Mouse (Mus musculus) midbrain, embryonic 15.5 days (tissue): ENCODE measurements around the gene Syvn1. TPM values are rescaled to one million over a fixed set of nuclear protein-coding genes. Genes with fewer than 3 reads are reported as not detected.
A peak's percentile ranks its signal among the peaks of the same experiment; 100 is the strongest.

ENCODE experiments used
- ATAC-seq: fragments of 200-750 bp; cut with Nextera tagmentation; replicated peaks from 2 replicates; pipeline ENCODE4 v1.8.0; 2017; ENCODE audit warnings: moderate TSS enrichment
- H3K27ac ChIP-seq: fragments of 300-500 bp; sonication (generic); 2 replicates; pipeline ENCODE4 v1.5.1; 2015; ENCODE audit warnings: mild to moderate bottlenecking, inconsistent platforms
- H3K27me3 ChIP-seq: fragments of 300-500 bp; sonication (generic); replicated peaks from 2 replicates; pipeline ENCODE4 v1.6.1; 2015; ENCODE audit warnings: inconsistent platforms
- H3K36me3 ChIP-seq: fragments of 300-500 bp; sonication (generic); replicated peaks from 2 replicates; pipeline ENCODE4 v1.6.1; 2015; ENCODE audit warnings: inconsistent platforms
- H3K4me1 ChIP-seq: fragments of 300-500 bp; sonication (generic); 2 replicates; pipeline ENCODE4 v1.6.1; 2015; ENCODE audit warnings: inconsistent platforms
- H3K4me2 ChIP-seq: fragments of 300-500 bp; sonication (generic); 2 replicates; pipeline ENCODE4 v1.6.1; 2015; ENCODE audit warnings: inconsistent platforms, mild to moderate bottlenecking, moderate library complexity
- H3K4me3 ChIP-seq: fragments of 300-500 bp; sonication (generic); 2 replicates; pipeline ENCODE4 v1.5.1; 2015; ENCODE audit warnings: mild to moderate bottlenecking, inconsistent platforms
- H3K9ac ChIP-seq: fragments of 300-500 bp; sonication (generic); 2 replicates; pipeline ENCODE4 v1.6.1; 2015; ENCODE audit warnings: mild to moderate bottlenecking, inconsistent platforms
- H3K9me3 ChIP-seq: fragments of 300-500 bp; sonication (generic); 2 replicates; pipeline ENCODE4 v1.6.1; 2016; ENCODE audit warnings: inconsistent platforms
- WGBS: fragments of 180-500 bp; shearing (Covaris S2); methylation state at CpG from one replicate; pipeline ENCODE4 v1.1.7; 2015; ENCODE audit warnings: mixed read lengths; 5-methylcytosine and 5-hydroxymethylcytosine counted together
- polyA plus RNA-seq: library from polyadenylated mRNA; unstranded; fragments of >200 nt; fragmentation: Nextera tagmentation; extraction: Ambion mirVana; gene quantifications from 2 replicates; pipeline ENCODE4 v1.2.1, GENCODE M21; 2015

Syvn1 gene
- polyA plus RNA-seq, 1 experiment from 2014 or later = 39.3 TPM

DNA sequence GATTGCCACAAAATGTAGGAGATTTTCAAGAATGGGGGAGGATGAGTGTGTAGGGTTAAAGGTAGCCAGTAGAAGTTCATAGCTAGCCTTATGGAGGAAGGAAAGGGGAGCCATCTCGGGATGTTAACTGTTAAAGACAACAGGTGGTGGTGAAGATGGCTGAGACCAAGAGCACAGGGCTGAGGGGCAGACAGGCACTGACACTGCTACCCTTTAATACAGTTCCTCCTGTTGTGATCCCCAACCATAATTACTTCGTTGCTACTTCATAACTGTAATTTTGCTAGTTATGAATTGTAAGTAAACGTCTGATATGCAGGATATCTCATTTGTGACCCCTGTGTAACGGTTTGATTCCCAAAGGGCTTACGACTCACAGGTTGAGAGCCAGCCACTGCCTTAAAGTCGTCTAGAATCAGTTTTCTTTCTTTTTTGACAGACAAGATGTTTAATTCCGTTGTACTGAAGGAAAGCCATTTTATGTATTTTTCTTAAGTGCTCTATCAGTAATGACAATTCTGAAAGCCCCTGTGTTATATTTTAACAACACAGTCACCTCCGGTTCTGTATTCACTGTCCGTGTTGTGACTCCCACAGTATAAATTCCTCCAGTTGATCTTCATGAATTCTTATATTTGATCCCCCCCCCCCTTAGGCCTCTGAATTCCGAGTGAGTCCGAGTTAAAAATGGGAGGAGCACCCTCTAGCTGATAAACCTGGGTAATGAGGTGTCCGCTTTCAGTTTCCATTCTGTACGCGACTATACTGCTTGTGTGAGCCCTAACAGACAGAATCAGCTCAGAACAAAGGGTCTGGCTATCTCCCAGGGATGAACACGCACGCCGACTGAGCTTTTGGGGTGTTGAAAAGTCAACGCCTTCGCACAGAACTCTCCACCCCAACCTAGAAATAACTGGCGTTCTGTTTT is 746 bp upstream of the Syvn1 start:
- Histone ChIP-seq H3K4me2 (peak overlapping the region; percentile 84), H3K27me3 (no peaks in the 10 kb centered on the region), H3K4me3 (peak overlapping the region; percentile 94), H3K9ac (peak overlapping the region; percentile 76), H3K9me3 (no peaks in the 10 kb centered on the region), H3K4me1 (peaks cover 31% of the 10 kb centered on the region), H3K27ac (peak overlapping the region; percentile 99), H3K36me3 (peaks cover 24% of the 10 kb centered on the region)
- peak; percentile 62 for ATAC-seq
- WGBS = 20% methylated on average over 20 of the region's 20 CpGs

DNA sequence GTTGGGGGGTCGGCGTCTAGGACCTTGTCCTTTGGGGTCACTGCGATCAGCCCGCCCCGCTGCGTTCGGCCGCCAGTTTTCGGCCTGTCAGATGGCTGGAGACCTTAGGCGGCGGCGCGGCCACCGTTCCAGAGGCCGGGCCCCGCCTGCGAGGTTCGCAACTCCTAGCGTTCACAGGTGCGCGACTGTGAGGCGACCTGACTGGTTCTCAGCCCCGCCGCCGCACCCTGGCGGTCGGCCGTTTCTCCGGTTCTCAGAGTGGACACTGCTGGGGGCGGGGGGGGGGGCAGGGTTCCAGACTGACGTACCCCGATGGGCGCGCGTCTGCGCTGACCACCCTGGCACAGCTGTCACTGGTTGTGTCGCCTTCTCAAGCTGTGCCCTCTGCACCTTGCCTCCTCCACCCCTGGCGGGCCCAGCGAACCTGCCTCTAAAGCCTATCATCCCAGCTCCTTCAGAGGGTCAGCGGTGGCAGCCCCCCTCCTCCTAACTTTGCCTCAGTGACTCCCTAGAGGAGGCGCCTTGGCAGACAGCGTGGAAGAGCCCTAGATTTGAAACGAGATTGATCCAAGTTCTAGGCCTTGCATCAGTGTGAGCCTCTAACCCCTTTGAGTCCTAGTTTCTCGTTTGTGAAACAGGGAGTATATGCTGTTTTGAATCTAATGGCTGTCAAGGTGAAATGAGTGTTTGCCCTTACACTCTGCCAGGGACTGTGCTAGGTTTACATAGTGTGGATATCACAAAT is 950 bp downstream of the Syvn1 start:
- peak; percentile 12; the same call in 1 of the 2 replicates for ATAC-seq
- 2% methylated on average over 37 of the region's 44 CpGs for WGBS
- Histone ChIP-seq H3K9me3 (no peaks in the 10 kb centered on the region), H3K4me1 (peaks cover 31% of the 10 kb centered on the region), H3K4me3 (peak overlapping the region; percentile 94), H3K36me3 (peaks cover 41% of the 10 kb centered on the region), H3K27ac (peak overlapping the region; percentile 99), H3K27me3 (no peaks in the 10 kb centered on the region), H3K4me2 (peak overlapping the region; percentile 84), H3K9ac (peak overlapping the region; percentile 79)

DNA sequence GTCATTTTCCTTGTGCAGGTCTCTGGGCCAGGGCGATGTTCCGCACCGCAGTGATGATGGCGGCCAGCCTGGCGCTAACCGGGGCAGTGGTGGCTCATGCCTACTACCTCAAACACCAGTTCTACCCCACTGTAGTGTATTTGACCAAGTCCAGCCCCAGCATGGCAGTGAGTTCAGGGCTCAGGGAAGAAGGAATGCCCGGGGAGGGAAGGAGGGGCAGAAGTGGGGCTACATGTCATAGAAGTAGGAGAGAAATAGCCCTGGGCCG is 1.5 kb downstream of the Syvn1 start:
- ATAC-seq = no peak
- H3K27ac ChIP-seq = no peak overlapping the region
- peak overlapping the region; percentile 79 for H3K9ac ChIP-seq
- no peaks in the 10 kb centered on the region for H3K27me3 ChIP-seq
- peak overlapping the region; percentile 84 for H3K4me2 ChIP-seq
- peaks cover 31% of the 10 kb centered on the region for H3K4me1 ChIP-seq
- peak overlapping the region; percentile 94 for H3K4me3 ChIP-seq
- WGBS = 89% methylated on average over 8 of the region's 8 CpGs
- H3K9me3 ChIP-seq = no peaks in the 10 kb centered on the region
- peaks cover 46% of the 10 kb centered on the region for H3K36me3 ChIP-seq

DNA sequence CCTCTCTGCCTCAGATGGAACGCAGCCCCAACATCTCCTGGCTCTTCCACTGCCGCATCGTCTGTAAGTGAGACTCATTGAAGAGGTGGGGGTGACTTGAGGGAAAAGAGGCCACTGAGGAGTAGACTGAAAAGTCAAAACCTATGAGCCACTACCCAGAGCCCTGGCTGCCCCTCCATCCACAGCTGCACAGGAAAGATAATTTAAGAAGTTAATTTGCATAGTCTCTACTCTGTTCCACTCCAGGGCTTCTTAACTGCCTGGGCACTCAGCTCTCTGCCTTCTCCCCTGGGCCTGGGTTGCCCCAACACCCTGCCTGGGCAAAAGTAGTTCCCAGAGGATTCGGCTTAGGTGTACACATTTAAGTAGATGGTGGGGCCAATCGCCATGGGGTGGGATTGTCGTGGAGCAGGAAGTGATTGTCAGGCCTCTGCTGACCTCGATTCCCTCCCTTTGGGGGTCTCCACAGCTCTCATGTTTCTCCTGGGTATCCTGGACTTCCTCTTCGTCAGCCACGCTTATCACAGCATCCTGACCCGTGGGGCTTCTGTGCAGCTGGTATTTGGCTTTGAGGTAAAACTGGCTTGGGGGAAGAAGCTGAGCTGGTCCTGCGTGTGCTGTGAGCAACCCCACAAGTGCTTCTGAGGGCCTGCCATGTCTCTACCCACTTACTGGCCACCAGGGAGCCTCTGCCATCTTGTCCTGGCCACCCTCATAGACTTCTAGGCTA is 2.5 kb downstream of the Syvn1 start:
- H3K9ac ChIP-seq = no peak overlapping the region
- 93% methylated on average over 11 of the region's 11 CpGs for WGBS
- H3K27ac ChIP-seq = no peak overlapping the region
- peaks cover 31% of the 10 kb centered on the region for H3K4me1 ChIP-seq
- no peak for ATAC-seq
- no peak overlapping the region for H3K4me3 ChIP-seq
- no peak overlapping the region for H3K4me2 ChIP-seq
- H3K9me3 ChIP-seq = no peaks in the 10 kb centered on the region
- peaks cover 56% of the 10 kb centered on the region for H3K36me3 ChIP-seq
- H3K27me3 ChIP-seq = no peaks in the 10 kb centered on the region

- WGBS = 90% methylated on average over 7 of the region's 7 CpGs
- H3K4me1 ChIP-seq = peaks cover 31% of the 10 kb centered on the region
- no peak overlapping the region for H3K27ac ChIP-seq
- no peaks in the 10 kb centered on the region for H3K27me3 ChIP-seq
- no peaks in the 10 kb centered on the region for H3K9me3 ChIP-seq
- no peak for ATAC-seq
- peaks cover 64% of the 10 kb centered on the region for H3K36me3 ChIP-seq
- no peak overlapping the region for H3K4me2 ChIP-seq
- H3K9ac ChIP-seq = no peak overlapping the region
- no peak overlapping the region for H3K4me3 ChIP-seq
These were observed 6.1 kb downstream of the Syvn1 start for GRCm38 (mm10) chr19:6052516-6052915.

- WGBS = 88% methylated on average over 5 of the region's 5 CpGs
- H3K36me3 ChIP-seq = peaks cover 53% of the 10 kb centered on the region
- peaks cover 22% of the 10 kb centered on the region for H3K4me1 ChIP-seq
- no peak overlapping the region for H3K27ac ChIP-seq
- no peak overlapping the region for H3K9ac ChIP-seq
- H3K27me3 ChIP-seq = no peaks in the 10 kb centered on the region
- H3K4me2 ChIP-seq = no peak overlapping the region
- ATAC-seq = no peak
- no peaks in the 10 kb centered on the region for H3K9me3 ChIP-seq
- H3K4me3 ChIP-seq = no peak overlapping the region
These were observed 7.9 kb downstream of the Syvn1 start for GRCm38 (mm10) chr19:6054296-6054695.

- Histone ChIP-seq H3K4me2 (peak overlapping the region; percentile 82), H3K27ac (no peak overlapping the region), H3K9me3 (no peaks in the 10 kb centered on the region), H3K4me3 (peak overlapping the region; percentile 66), H3K36me3 (peaks cover 29% of the 10 kb centered on the region), H3K27me3 (no peaks in the 10 kb centered on the region), H3K9ac (peak overlapping the region; percentile 81; the same call in 1 of the 2 replicates), H3K4me1 (peaks cover 28% of the 10 kb centered on the region)
- no peak for ATAC-seq
- 56% methylated on average over 4 of the region's 4 CpGs for WGBS
These were observed 10.3 kb downstream of the Syvn1 start for GRCm38 (mm10) chr19:6056696-6057095.

DNA sequence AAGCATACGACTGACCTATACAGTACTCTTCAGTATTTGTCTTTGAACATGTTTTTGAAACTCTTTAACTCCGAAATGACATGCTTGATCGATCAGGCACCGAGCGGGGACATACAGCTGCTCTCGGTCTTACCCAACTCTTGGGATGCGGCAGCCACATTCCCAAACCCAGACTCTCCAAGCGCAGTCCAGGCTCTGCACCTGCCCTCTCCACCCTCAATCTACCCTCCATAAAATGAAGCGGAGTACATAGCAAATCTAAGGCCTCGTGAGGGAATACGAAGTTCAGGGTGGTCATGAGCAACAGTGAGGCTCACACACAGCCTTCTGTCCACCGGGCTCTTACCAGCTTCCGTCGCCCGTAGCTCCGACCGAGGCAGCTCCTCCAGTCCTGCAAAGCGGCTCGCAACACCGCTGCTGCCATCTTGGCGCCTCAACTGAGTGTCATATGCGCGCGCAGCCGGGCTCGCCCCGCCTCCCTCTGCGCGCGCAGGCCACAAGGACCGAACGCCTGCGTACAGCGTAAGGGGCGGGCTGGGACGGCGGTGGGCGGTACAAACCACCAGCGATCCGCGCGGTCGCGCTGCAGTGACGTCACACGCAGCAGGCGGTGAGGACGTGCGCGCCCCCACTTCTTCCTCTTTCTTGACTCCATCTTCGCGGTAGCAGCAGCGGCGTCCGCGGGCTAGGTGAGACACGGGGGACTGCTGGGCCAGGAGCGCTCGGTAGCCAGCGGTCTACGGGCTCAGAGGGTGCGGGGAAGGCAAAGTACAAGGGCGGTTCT is 11.1 kb downstream of the Syvn1 start, which contains the start of the genes Mrpl49 and Fau:
Gene Mrpl49 (minus strand): TSS at position 473 of the 784 bp plus-strand sequence.
Gene Fau (plus strand): TSS at position 532 of the 784 bp plus-strand sequence.
- H3K4me1 ChIP-seq = peaks cover 37% of the 10 kb centered on the region
- no peaks in the 10 kb centered on the region for H3K9me3 ChIP-seq
- H3K4me2 ChIP-seq = peak within 1 kb of the TSS; percentile 82
- WGBS = under 1% methylated on average over 63 of the region's 63 CpGs
- H3K4me3 ChIP-seq = peak within 1 kb of the TSS; percentile 66
- peak within 1 kb of the TSS; percentile 81 for H3K9ac ChIP-seq
- peaks cover 21% of the 10 kb centered on the region for H3K36me3 ChIP-seq
- no peaks in the 10 kb centered on the region for H3K27me3 ChIP-seq
- peak; percentile 87 for ATAC-seq
- H3K27ac ChIP-seq = peak within 1 kb of the TSS; percentile 80

DNA sequence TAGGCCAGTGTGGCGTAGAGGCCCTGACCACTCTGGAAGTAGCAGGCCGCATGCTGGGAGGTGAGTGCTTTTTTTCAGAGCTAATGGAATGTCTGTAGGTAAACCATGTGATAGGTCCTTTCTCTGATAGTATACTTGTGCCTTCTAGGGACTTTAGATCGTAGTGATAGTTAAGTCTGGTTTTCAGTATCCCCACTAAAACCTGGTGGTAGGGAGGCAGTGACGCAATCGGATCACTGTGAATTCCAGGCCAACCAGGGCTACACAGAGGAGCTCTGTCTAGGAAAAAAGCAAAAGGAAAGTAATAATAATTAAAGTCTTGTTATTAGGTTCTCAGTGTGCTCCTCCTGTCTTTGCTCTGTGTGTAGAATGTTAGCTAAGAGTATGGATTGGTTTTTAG is 12.1 kb downstream of the Syvn1 start:
- no peak for ATAC-seq
- no peaks in the 10 kb centered on the region for H3K9me3 ChIP-seq
- H3K27ac ChIP-seq = no peak overlapping the region; the same call in 1 of the 2 replicates
- peak overlapping the region; percentile 66 for H3K4me3 ChIP-seq
- peak overlapping the region; percentile 82 for H3K4me2 ChIP-seq
- peaks cover 47% of the 10 kb centered on the region for H3K4me1 ChIP-seq
- H3K9ac ChIP-seq = peak overlapping the region; percentile 81
- 42% methylated on average over 5 of the region's 5 CpGs for WGBS
- H3K27me3 ChIP-seq = no peaks in the 10 kb centered on the region
- peaks cover 12% of the 10 kb centered on the region for H3K36me3 ChIP-seq

DNA sequence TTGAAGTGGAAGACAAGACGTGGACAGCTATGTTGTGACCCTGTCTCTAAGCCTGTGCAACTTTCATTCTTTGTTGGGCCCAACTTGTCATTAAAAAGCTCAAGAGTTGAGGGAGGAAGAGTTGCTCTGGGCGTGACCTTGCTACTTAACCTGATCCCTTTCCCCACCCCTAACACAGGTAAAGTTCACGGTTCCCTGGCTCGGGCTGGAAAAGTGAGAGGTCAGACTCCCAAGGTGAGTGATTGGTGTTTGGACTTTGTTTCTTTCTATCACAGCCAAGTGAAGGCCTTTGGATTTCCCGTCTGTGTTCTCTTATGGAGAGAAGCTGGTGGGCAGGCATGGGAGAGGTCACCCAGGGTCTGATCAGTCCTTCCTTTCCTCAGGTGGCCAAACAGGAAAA is 12.6 kb downstream of the Syvn1 start:
- peak overlapping the region; percentile 81; the same call in 1 of the 2 replicates for H3K9ac ChIP-seq
- peaks cover 49% of the 10 kb centered on the region for H3K4me1 ChIP-seq
- peaks cover 8% of the 10 kb centered on the region for H3K36me3 ChIP-seq
- H3K27ac ChIP-seq = no peak overlapping the region
- H3K4me2 ChIP-seq = peak overlapping the region; percentile 82
- no peak for ATAC-seq
- 89% methylated on average over 5 of the region's 5 CpGs for WGBS
- no peaks in the 10 kb centered on the region for H3K27me3 ChIP-seq
- no peaks in the 10 kb centered on the region for H3K9me3 ChIP-seq
- peak overlapping the region; percentile 66 for H3K4me3 ChIP-seq

DNA sequence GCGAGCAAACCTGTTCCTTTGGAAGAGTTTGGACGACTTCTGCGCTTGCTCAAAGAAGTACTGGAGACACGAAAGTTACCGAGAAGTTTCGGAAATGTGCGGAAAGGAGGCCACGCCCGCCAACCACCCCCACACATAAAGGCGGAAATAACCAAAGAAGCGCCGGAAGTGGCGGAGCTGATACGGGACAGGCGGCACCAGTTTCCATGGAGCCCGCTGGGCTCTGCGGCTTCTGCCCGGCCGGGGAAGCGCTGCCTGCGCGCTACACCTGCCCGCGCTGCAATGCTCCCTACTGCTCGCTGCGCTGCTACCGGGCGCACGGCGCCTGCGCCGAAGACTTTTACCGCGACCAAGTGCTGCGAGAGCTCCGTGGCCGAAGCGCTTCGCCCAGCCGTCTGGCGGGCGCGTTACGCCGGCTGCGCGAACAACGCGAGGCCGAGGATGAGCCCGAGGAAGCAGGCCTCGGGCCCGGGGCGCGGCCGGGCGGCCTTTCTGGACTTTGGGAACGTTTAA is 14.7 kb downstream of the Syvn1 start, which contains the start of gene Znhit2:
Gene Znhit2 (plus strand): TSS at position 172 of the 513 bp plus-strand sequence.
- Histone ChIP-seq H3K27me3 (no peaks in the 10 kb centered on the region), H3K9ac (peak within 1 kb of the TSS; percentile 88), H3K4me3 (peak within 1 kb of the TSS; percentile 70), H3K27ac (peak within 1 kb of the TSS; percentile 88), H3K4me2 (peak within 1 kb of the TSS; percentile 97), H3K4me1 (peaks cover 54% of the 10 kb centered on the region), H3K9me3 (no peaks in the 10 kb centered on the region), H3K36me3 (no peaks in the 10 kb centered on the region)
- peak; percentile 75 for ATAC-seq
- under 1% methylated on average over 51 of the region's 58 CpGs for WGBS
